Mouse (Mus musculus) colon, adult 2 months (tissue): Measurements from ENCODE around the gene Gm21103. TPM values are rescaled to one million over a fixed set of nuclear protein-coding genes. Genes with fewer than 3 reads are reported as not detected.

Source experiments
- polyA plus RNA-seq: library from polyadenylated mRNA; depleted of rRNA; stranded (reverse); fragments of >200 nt; gene quantifications from 2 replicates; pipeline ENCODE4 v1.2.3, GENCODE M21; 2012; rRNA removed

The Gm21103 gene
- polyA plus RNA-seq, result not detected in 2 replicates

DNA sequence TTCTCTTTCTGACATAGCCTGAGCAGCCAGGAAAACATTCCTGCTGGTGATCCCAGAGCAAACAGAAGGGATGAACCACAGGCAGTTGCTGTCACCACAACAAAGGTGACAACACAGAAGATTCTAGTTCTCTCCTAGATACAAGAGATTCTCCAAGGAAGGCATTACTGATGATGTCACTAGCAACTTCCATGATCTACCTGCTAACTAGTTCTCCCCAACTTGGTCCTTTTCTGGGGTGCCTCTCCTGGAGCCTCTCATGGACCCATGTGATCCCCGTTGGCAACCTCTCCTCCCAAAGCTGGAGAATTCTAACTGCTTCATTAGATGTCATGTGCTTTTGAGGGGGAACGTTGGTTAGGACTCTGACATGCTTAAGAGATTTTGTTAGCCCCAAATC, at the start of gene Gm21103:
Gene Gm21103, minus strand, starts transcription at position 101 of the 400 bp plus-strand sequence.

DNA sequence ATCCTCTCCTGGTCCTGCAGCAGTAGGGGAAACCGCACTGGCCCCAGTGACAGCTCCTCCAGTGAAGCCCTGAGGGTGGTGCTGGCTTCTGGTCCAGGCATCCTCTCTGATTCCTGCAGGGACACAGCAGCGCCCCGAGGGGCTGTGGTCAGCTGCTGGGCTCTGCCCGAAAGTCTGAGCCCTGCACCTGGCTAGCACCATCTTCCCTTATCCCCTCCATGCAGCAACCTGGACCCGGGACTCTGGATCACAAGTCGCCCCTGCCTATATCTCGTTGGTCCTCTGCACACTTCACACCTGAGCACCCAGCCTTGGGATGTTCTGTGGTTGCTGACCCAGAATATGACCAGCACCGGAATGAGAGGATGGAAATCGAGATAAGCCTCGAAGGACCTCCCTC, 38.9 kb upstream of the Gm21103 start, which contains the start of gene Gm3618:
Gene Gm3618, minus strand, starts transcription at position 101 of the 400 bp plus-strand sequence.

GRCm38 (mm10) chr14:6286931-6287715, 17.5 kb downstream of the Gm21103 start, which contains the start of gene Gm3411:
Gene Gm3411 (minus strand): TSS chr14:6287250.

Other genes starting within 250 kb of the Gm21103 start
- gene Gm6337, start 246.6 kb downstream of the Gm21103 start, polyA plus RNA-seq, result not detected in 2 replicates
- not detected in 2 replicates for gene Gm8206, start 210.9 kb downstream of the Gm21103 start, polyA plus RNA-seq
- gene Gm3468, start 196.2 kb downstream of the Gm21103 start, polyA plus RNA-seq, result 0.13 and 0.14 TPM in 2 replicates
- gene Gm3476, start 179.0 kb downstream of the Gm21103 start, polyA plus RNA-seq, result not detected in 2 replicates
- not detected in 2 replicates for gene Gm21560, start 85.6 kb downstream of the Gm21103 start, polyA plus RNA-seq
- gene Gm3411, start 17.6 kb downstream of the Gm21103 start, polyA plus RNA-seq, result 0.37 TPM in 1 of 2 replicates, not detected in the other
- gene Gm3618, start 38.8 kb upstream of the Gm21103 start, polyA plus RNA-seq, result not detected in 2 replicates
- gene Gm16440, start 85.5 kb upstream of the Gm21103 start, polyA plus RNA-seq, result not detected in 2 replicates
- gene Gm3591, start 107.6 kb upstream of the Gm21103 start, polyA plus RNA-seq, result 0.06 and 0.21 TPM in 2 replicates
- not detected in 2 replicates for gene Gm3594, start 139.8 kb upstream of the Gm21103 start, polyA plus RNA-seq
- not detected in 2 replicates for gene Gm8356, start 232.4 kb upstream of the Gm21103 start, polyA plus RNA-seq